Mouse (Mus musculus) lung, postnatal 0 days (tissue): ENCODE measurements around the gene Mindy2.
A peak's percentile ranks its signal among the peaks of the same experiment; 100 is the strongest.

Experiments
- CTCF ChIP-seq: IDR thresholded peaks from 2 replicates; pipeline ENCODE4 v1.5.1; 2016; ENCODE audit warnings: antibody characterized with exemption, mild to moderate bottlenecking
- EP300 ChIP-seq: IDR thresholded peaks from 2 replicates; pipeline ENCODE4 v1.6.1; 2016; ENCODE audit warnings: antibody characterized with exemption, mild to moderate bottlenecking, control low read depth

DNA sequence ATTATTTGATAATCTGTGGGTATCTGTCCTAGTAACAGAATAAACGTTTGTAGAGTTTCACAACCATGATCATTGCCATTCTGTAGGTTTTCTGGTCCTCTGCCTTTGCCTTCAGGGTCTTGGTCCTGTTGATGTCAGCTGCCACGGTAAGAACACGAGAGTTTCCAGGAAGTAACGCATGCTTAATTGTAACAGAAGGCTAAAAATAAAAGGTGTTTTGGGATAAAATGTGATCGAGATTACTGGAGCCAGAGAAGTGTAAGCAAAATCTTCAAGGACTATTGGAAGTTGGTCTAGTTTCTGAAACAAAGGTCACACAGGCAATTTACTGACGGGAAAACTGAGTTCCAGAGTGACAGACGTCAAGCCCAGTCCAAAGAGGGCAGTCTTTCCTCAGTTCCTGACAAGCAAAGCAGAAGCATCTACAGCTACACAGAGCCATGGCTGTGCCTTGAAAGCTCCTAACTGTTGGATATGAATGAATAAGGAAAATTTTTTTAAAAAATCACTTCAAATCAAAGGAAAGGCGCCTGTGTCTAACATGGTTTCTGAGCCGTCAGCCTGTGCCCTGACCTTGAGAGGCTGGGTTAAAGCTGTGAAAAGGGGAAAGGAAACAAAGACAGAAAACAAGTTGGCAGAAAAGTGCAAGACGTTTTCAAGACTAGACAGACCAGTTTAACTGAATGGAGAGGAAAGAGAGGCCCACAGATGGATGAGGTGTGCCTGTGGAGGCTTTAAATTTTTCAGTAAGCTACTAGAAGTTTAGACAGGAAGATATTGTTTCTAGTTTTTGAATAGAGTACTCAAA lies 15.0 kb upstream of the Mindy2 start:
- no peak for TF ChIP-seq EP300
- peak; percentile 77 for TF ChIP-seq CTCF
